In genomic region chr9:65672996-65673395, GRCm38 (mm10) we compare ENCODE assay signal across 11 mouse cellular contexts. TPM values are rescaled to one million over a fixed set of nuclear protein-coding genes. Genes with fewer than 3 reads are reported as not detected.
DNase-seq lines count a peak whose midpoint lies in the region; ATAC-seq and TF ChIP-seq lines count a peak whose summit lies in the region.
"Had no signal": no experiment of that assay in that cellular context is flagged by ENCODE, and none has a peak within 500 bp of the region (broad histone marks: within the 10 kb centered on the region; RNA-seq: fewer than 3 reads in every experiment).

No protein-coding gene starts in this region.

- TF ChIP-seq POLR2A in thymus, adult 2 months (IDR thresholded peaks at IDR 0.05; ENCODE audit: control insufficient read depth, extremely low read depth, insufficient read depth, low read length, poor library complexity) = no peak

- H3K9me3 ChIP-seq in heart, embryonic 11.5 days (replicated peaks; ENCODE audit: control insufficient read depth, low read length) = no peaks in the 10 kb centered on the region
- H3K9me3 ChIP-seq: liver, embryonic 15.5 days had no signal

- peak overlapping the region; percentile 70 for H3K27ac ChIP-seq in heart, embryonic 11.5 days (ENCODE audit: low read depth, low read length)
- no peak overlapping the region for H3K27ac ChIP-seq in thymus, adult 2 months (ENCODE audit: control insufficient read depth, insufficient read depth, low read length)
- H3K27ac ChIP-seq: liver, embryonic 15.5 days had no signal

- 37% methylated on average over 11 of the region's 11 CpGs for WGBS in heart, embryonic 11.5 days (ENCODE audit: insufficient replicate concordance)
- 91% methylated on average over 11 of the region's 11 CpGs for WGBS in thymus, adult 2 months

- no peak for TF ChIP-seq CTCF in thymus, adult 2 months (IDR thresholded peaks at IDR 0.05; ENCODE audit: borderline replicate concordance, control insufficient read depth, extremely low read depth, insufficient read depth, low read length, poor library complexity)

- H3K4me2 ChIP-seq in heart, embryonic 11.5 days = peak overlapping the region; percentile 19; the same call in 1 of the 2 replicates
- H3K4me2 ChIP-seq: liver, embryonic 15.5 days had no signal

- ATAC-seq in heart, embryonic 11.5 days (replicated peaks; ENCODE audit: insufficient number of reproducible peaks, low FRiP score, low TSS enrichment) = no peak
- ATAC-seq: midbrain, embryonic 16.5 days had no signal

- peak overlapping the region; percentile 29; the same call in 1 of the 2 replicates for H3K9ac ChIP-seq in heart, embryonic 11.5 days (ENCODE audit: low read depth, low read length)
- H3K9ac ChIP-seq: liver, embryonic 15.5 days had no signal

- peaks cover 18% of the 10 kb centered on the region for H3K4me1 ChIP-seq in heart, embryonic 11.5 days (ENCODE audit: control insufficient read depth, insufficient read depth, low read length)
- H3K4me1 ChIP-seq in thymus, adult 2 months (replicated peaks; ENCODE audit: control insufficient read depth, insufficient read depth, low read length) = peaks cover 11% of the 10 kb centered on the region

- no peaks in the 10 kb centered on the region for H3K27me3 ChIP-seq in heart, embryonic 11.5 days (ENCODE audit: control insufficient read depth, insufficient read depth, low read length)
- H3K27me3 ChIP-seq in thymus, adult 2 months (ENCODE audit: control insufficient read depth, insufficient read depth, low read length) = no peaks in the 10 kb centered on the region
- H3K27me3 ChIP-seq: liver, embryonic 15.5 days had no signal

- H3K36me3 ChIP-seq in heart, embryonic 11.5 days (ENCODE audit: control insufficient read depth, insufficient read depth, low read length) = no peaks in the 10 kb centered on the region
- H3K36me3 ChIP-seq in thymus, adult 2 months (ENCODE audit: control insufficient read depth, insufficient read depth, low read length) = no peaks in the 10 kb centered on the region
- H3K36me3 ChIP-seq: liver, embryonic 15.5 days had no signal

- peak; percentile 92 for DNase-seq in heart, adult 11 months
- DNase-seq in heart, adult 9 months (ENCODE audit: low spot score in 2 of 2) = no peak
- DNase-seq in 3T3-L1 (ENCODE audit: low read depth, low spot score) = peak; percentile 91
- DNase-seq in kidney, postnatal 14 days = peak; percentile 33
- no peak for DNase-seq in layer of hippocampus, adult 9-11 months
- DNase-seq in gastrocnemius, adult 8-10 months (ENCODE audit: low spot score in 2 of 2) = no peak
- no peak for DNase-seq in thymus, adult 2 months
- DNase-seq: embryo, embryonic 11 days had no signal

- H3K4me3 ChIP-seq in heart, embryonic 11.5 days (ENCODE audit: low read depth, low read length) = no peak overlapping the region
- H3K4me3 ChIP-seq in thymus, adult 2 months (ENCODE audit: control insufficient read depth, insufficient read depth, low read length) = no peak overlapping the region
- H3K4me3 ChIP-seq: liver, embryonic 15.5 days had no signal

RNA-seq across cellular contexts. Expression of gene Oaz2, which starts 5.2 kb away (rescaled TPM):
- polyA plus RNA-seq in heart, embryonic 11.5 days (2014; fragmentation: Nextera tagmentation; extraction: Ambion mirVana) = 191 and 256 TPM in 2 replicates
- total RNA-seq in gastrocnemius, adult 8-10 months (2022) = 100 to 1,000 TPM; 192 to 246 (median 237) TPM
- polyA plus RNA-seq in thymus, adult 2 months (2012; rRNA removed) = 58.6 and 68.1 TPM in 2 replicates

RNA-seq across cellular contexts. Expression of gene Rbpms2, which starts 43.5 kb away (rescaled TPM):
- 154 and 160 TPM in 2 replicates for polyA plus RNA-seq in heart, embryonic 11.5 days (2014; fragmentation: Nextera tagmentation; extraction: Ambion mirVana)
- total RNA-seq in gastrocnemius, adult 8-10 months (2022) = 1 to 10 TPM in 3 of 4 experiments, under 1 TPM in 1; 0.97 to 2.0 (median 1.6) TPM
- polyA plus RNA-seq in thymus, adult 2 months (2012; rRNA removed) = 10.5 and 11.5 TPM in 2 replicates

Comparison
In these comparisons a context has a peak if more than half of its experiments do, and no peak if none do; other contexts are left out.
1. DNase-seq: peak in heart, adult 11 months (single experiment), 3T3-L1 (single experiment) and kidney, postnatal 14 days (single experiment); none in heart, adult 9 months (0 of 2), layer of hippocampus, adult 9-11 months (single experiment), gastrocnemius, adult 8-10 months (0 of 2) and thymus, adult 2 months (single experiment).
2. RNA of gene Rbpms2, which starts 43.5 kb away (polyA plus RNA-seq): 154 to 160 TPM in heart, embryonic 11.5 days; 10.5 to 11.5 TPM in thymus, adult 2 months; every median in the first group is over 10 times any median in the second.